Mouse (Mus musculus) megakaryocyte, embryonic 14.5 days (primary cell): ENCODE measurements around the gene Vps8. TPM values are rescaled to one million over a fixed set of nuclear protein-coding genes. Genes with fewer than 3 reads are reported as not detected.

ENCODE experiments used
- H3K27me3 ChIP-seq: replicated peaks from 2 replicates; pipeline ENCODE3; 2012; ENCODE audit warnings: inconsistent platforms
- H3K36me3 ChIP-seq: replicated peaks from 2 replicates; pipeline ENCODE3; 2012; ENCODE audit warnings: low read length, inconsistent platforms, mixed read lengths
- H3K4me1 ChIP-seq: 2 replicates; pipeline ENCODE4 v1.6.1; 2012; ENCODE audit warnings: inconsistent platforms
- H3K4me3 ChIP-seq: replicated peaks from 2 replicates; pipeline ENCODE3; 2012; ENCODE audit warnings: moderate library complexity, mild to moderate bottlenecking, inconsistent platforms
- H3K9me3 ChIP-seq: 2 replicates; pipeline ENCODE4 v1.6.1; 2012; ENCODE audit warnings: inconsistent platforms
- FLI1 ChIP-seq: IDR thresholded peaks from 2 replicates; pipeline ENCODE4 v1.6.1; 2012; ENCODE audit warnings: low read length, inconsistent platforms, mixed read lengths
- GATA1 ChIP-seq: IDR thresholded peaks from 3 replicates; pipeline ENCODE4 v1.6.1; 2012; ENCODE audit warnings: mixed read lengths, low read length, inconsistent platforms, borderline replicate concordance
- polyA plus RNA-seq: library from polyadenylated mRNA; stranded (reverse); fragments of >175 nt; gene quantifications from 2 replicates; pipeline ENCODE4 v1.2.3, GENCODE M21; 2012; ENCODE audit warnings: low replicate concordance; ENCODE audit not compliant: insufficient read depth

Gene Vps8
- polyA plus RNA-seq, 1 experiment, result 73.6 TPM

GRCm38 (mm10) chr16:21385926-21386881 is 36.7 kb upstream of the Vps8 start:
- Histone ChIP-seq H3K4me3 (no peak overlapping the region), H3K9me3 (no peaks in the 10 kb centered on the region), H3K36me3 (peaks cover 3% of the 10 kb centered on the region), H3K4me1 (peaks cover 46% of the 10 kb centered on the region), H3K27me3 (peaks cover 32% of the 10 kb centered on the region)
- TF ChIP-seq FLI1 (no peak), GATA1 (no peak)

GRCm38 (mm10) chr16:21389316-21389715 is 33.6 kb upstream of the Vps8 start:
- no peak for TF ChIP-seq GATA1
- no peak for TF ChIP-seq FLI1
- H3K9me3 ChIP-seq, result no peaks in the 10 kb centered on the region
- H3K27me3 ChIP-seq, result peaks cover 38% of the 10 kb centered on the region
- peaks cover 5% of the 10 kb centered on the region for H3K36me3 ChIP-seq
- H3K4me1 ChIP-seq, result peaks cover 40% of the 10 kb centered on the region
- no peak overlapping the region for H3K4me3 ChIP-seq

GRCm38 (mm10) chr16:21390744-21391143 is 32.2 kb upstream of the Vps8 start:
- TF ChIP-seq FLI1 (no peak), GATA1 (no peak)
- Histone ChIP-seq H3K36me3 (peaks cover 7% of the 10 kb centered on the region), H3K27me3 (peaks cover 36% of the 10 kb centered on the region)

GRCm38 (mm10) chr16:21392099-21392498 is 30.8 kb upstream of the Vps8 start:
- Histone ChIP-seq H3K27me3 (peaks cover 44% of the 10 kb centered on the region), H3K36me3 (peaks cover 7% of the 10 kb centered on the region), H3K4me3 (no peak overlapping the region), H3K4me1 (peaks cover 37% of the 10 kb centered on the region), H3K9me3 (no peaks in the 10 kb centered on the region)
- TF ChIP-seq GATA1, result no peak
- no peak for TF ChIP-seq FLI1

More at GRCm38 (mm10) chr16:21390744-21391143, 32.2 kb upstream of the Vps8 start:
- no peaks in the 10 kb centered on the region for H3K9me3 ChIP-seq
- no peak overlapping the region for H3K4me3 ChIP-seq
- peaks cover 33% of the 10 kb centered on the region for H3K4me1 ChIP-seq

- H3K9me3 ChIP-seq, result no peaks in the 10 kb centered on the region
- peaks cover 7% of the 10 kb centered on the region for H3K36me3 ChIP-seq
- no peak overlapping the region for H3K4me3 ChIP-seq
- H3K27me3 ChIP-seq, result peaks cover 46% of the 10 kb centered on the region
- TF ChIP-seq GATA1, result no peak
- H3K4me1 ChIP-seq, result peaks cover 37% of the 10 kb centered on the region
These were observed 30.3 kb upstream of the Vps8 start for GRCm38 (mm10) chr16:21392517-21393112.

GRCm38 (mm10) chr16:21395546-21395945 is 27.4 kb upstream of the Vps8 start:
- TF ChIP-seq GATA1 (no peak), FLI1 (no peak)
- H3K4me3 ChIP-seq, result no peak overlapping the region
- H3K4me1 ChIP-seq, result peaks cover 23% of the 10 kb centered on the region
- H3K36me3 ChIP-seq, result peaks cover 4% of the 10 kb centered on the region
- H3K9me3 ChIP-seq, result no peaks in the 10 kb centered on the region
- peaks cover 71% of the 10 kb centered on the region for H3K27me3 ChIP-seq

GRCm38 (mm10) chr16:21397681-21398080 is 25.2 kb upstream of the Vps8 start:
- no peak for TF ChIP-seq FLI1
- no peak for TF ChIP-seq GATA1
- H3K4me1 ChIP-seq, result peaks cover 13% of the 10 kb centered on the region; the same call in 1 of the 2 replicates
- no peak overlapping the region for H3K4me3 ChIP-seq
- H3K9me3 ChIP-seq, result no peaks in the 10 kb centered on the region
- peaks cover 2% of the 10 kb centered on the region for H3K36me3 ChIP-seq
- H3K27me3 ChIP-seq, result peaks cover 84% of the 10 kb centered on the region

GRCm38 (mm10) chr16:21398345-21399051 is 24.4 kb upstream of the Vps8 start:
- no peak overlapping the region for H3K4me3 ChIP-seq
- peaks cover 2% of the 10 kb centered on the region for H3K36me3 ChIP-seq
- H3K9me3 ChIP-seq, result no peaks in the 10 kb centered on the region
- TF ChIP-seq FLI1 (no peak), GATA1 (no peak)
- H3K4me1 ChIP-seq, result peaks cover 20% of the 10 kb centered on the region
- H3K27me3 ChIP-seq, result peaks cover 90% of the 10 kb centered on the region

- no peak for TF ChIP-seq FLI1
- TF ChIP-seq GATA1, result no peak
- Histone ChIP-seq H3K27me3 (peaks cover 91% of the 10 kb centered on the region), H3K9me3 (no peaks in the 10 kb centered on the region), H3K36me3 (peaks cover under 1% of the 10 kb centered on the region), H3K4me3 (no peak overlapping the region), H3K4me1 (peaks cover 20% of the 10 kb centered on the region)
These were observed 23.0 kb upstream of the Vps8 start for GRCm38 (mm10) chr16:21399942-21400341.
